Mouse (Mus musculus) kidney, adult 11 months (tissue): ENCODE data around the gene 1110065P20Rik.

Experiments used
- DNase-seq: peaks from one replicate; pipeline ENCODE4 v3.0.0; 2022

1110065P20Rik gene

DNA sequence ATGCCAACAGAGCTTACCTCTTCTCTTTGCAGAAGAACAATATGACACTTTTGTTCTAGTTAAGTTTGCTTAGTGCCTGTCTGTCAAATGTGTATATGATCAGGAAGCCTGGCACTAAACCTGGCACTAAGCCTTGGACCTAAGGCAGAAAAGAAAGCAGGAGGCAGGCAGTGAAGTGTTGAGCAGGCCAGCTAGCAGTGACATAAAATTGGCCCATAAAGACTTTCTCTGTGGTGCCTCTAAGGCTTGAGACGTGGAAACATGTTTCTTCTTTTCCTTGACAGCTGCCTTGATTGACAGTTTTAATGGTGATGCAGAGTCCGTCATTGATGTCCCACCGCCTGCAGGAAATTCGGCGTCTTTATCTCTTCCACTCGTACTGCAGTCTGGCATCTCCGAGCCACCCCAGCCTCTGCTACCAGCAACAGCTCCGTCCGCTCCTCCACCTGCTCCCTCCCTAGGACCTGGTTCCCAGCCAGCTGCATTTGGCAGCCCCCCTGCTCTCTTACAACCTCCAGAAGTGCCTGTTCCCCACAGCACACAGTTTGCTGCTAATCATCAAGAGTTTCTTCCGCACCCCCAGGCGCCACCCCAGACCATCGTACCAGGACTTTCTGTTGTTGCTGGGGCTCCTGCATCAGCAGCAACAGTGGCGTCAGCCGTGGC lies 12.8 kb downstream of the 1110065P20Rik start:
- DNase-seq: no peak

DNA sequence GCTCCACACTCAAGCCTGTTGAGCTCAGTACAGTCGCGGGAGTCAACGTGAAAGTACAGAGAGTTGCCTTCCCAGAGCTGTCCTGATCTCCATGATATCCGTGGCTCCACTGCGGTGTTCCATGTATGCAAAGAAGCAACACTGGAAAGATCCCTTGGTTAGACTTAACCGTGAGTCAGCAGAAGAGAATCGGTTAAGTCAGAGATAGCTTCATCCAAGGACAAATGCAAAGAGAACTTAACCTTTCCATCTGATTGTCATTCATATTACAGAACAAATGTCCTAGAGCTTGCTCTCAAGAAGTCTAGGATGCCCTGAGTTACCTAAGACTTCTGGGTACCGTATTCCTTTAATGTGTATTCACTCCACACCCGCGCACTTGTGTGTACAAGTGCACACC lies 18.2 kb downstream of the 1110065P20Rik start:
- no peak for DNase-seq

DNA sequence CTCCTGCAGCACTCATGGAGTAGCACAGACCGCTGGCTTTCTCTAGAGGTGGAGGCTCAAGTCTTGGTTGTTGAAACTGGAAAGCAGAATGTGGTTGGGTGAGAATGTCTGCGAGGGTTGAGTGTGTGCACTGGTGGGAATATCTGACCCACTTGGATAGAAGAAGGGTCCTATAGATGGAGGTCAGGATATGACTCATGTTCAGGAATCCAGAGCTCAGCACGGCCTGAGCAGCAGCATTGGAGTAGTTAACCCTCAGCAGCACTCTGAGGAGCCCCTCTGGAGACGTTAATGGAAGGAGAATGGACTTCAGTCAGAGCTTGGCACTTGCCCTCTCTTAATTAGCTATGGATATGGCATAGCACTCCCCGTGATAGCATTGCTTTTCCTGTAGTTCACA lies 21.3 kb downstream of the 1110065P20Rik start:
- DNase-seq: no peak

- DNase-seq: no peak
Observed at GRCm38 (mm10) chr4:124825371-124825965, 25.5 kb downstream of the 1110065P20Rik start.

- no peak for DNase-seq
Observed at GRCm38 (mm10) chr4:124824967-124825366, 26.0 kb downstream of the 1110065P20Rik start.

DNA sequence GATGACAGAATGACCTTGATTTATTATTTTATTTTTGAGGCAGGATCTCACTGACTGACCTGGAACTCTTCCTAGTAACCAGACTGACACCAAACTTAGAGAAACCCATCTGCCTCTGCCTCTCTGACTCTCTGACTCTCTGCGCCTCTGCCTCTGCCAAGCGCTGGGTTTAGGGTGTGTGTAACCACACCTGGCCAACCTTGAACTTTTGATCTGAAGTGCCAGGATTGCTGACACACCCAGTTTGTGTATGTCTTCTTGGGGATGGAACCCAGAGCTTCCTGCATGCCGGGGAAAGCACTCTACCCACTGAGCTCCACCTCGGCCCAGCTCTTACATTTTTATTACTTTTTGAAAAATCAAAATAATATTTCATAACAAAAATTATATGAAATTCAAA lies 32.2 kb downstream of the 1110065P20Rik start:
- DNase-seq: no peak

DNA sequence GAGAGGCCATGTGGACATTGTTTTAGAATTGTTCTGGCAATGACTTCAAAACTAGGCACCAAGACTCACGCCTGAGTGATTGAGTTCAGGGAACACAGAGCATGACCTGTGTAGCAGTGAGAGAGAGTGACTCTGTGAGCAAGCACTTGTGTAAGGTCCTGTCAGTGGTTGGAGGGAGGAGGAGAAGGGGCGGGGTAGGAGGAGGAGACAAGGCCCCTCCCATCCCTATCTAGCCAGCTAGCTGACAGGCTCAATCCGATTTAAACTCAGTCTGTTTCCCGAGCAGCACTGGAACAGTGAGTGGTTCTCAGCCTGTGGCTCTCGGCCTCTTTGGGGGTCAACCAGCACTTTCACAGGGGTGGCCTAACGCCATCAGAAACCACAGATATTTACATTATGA lies 33.2 kb downstream of the 1110065P20Rik start:
- DNase-seq: peak; percentile 81

- DNase-seq: no peak
Observed at GRCm38 (mm10) chr4:124815901-124816300, 35.1 kb downstream of the 1110065P20Rik start.

GRCm38 (mm10) chr4:124811347-124811975 lies 39.5 kb downstream of the 1110065P20Rik start:
- DNase-seq: no peak

GRCm38 (mm10) chr4:124810056-124810455 lies 40.9 kb downstream of the 1110065P20Rik start:
- DNase-seq: no peak

GRCm38 (mm10) chr4:124809136-124809883 lies 41.7 kb downstream of the 1110065P20Rik start:
- DNase-seq: peak; percentile 41

GRCm38 (mm10) chr4:124808511-124808910 lies 42.5 kb downstream of the 1110065P20Rik start:
- no peak for DNase-seq

DNA sequence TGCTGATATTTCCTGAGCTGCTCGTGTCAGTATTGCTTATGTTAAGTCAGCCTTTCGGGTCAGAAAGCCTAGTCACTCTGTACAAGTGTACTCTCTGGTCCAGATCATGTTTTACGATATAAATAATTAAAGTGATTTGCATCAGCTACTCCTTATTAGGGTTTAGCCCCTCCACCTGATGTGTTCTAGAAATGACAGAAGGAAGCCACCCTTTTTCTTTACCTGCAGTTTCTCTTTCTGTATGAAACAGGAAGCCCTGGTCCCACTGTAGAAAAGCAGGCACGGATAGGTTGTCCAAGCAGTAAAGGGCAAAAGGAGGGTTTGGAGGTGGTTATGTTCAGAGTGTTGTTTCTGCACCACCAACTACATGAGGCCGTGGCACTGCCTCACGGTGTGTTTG lies 47.6 kb downstream of the 1110065P20Rik start:
- no peak for DNase-seq

GRCm38 (mm10) chr4:124802309-124803260 lies 48.4 kb downstream of the 1110065P20Rik start:
- peak; percentile 96 for DNase-seq

DNA sequence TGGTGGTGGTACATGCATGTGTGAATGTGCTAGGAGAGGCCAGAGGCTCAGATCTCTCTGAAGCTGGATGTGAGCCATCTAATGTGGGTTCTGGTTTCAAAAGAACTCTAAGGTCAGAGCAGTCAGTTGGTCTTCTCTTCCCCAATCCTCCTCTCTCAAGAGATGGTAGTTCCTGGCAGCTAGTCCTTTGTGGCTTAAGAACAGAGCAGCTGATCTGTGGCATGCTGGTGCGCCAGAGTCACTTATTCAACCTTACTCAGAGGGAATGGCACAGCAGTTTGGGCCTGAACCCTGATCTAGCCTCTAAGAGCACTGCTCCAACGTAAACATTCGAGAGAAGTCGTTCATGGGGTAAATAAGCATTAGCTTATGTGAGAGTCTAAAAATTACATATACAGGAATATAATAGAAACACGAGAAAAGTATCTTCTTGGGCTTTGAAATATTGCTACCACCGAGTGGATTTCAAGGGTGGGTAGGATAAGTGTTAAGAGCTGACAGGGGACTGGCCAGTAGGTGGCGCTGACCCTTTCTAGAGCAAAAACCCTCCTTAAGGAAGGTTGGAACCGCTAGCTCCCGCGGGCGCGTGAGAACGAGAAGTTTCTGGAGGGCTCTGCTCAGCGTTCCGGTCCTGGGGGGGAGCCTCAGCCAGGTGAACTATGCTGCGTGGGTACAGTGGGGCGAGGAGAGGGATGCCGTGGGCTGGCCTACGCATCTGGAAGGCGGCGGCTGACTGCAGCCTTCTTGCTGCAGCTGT lies 49.3 kb downstream of the 1110065P20Rik start, which contains the start of gene Mtf1:
Gene Mtf1, plus strand, starts transcription at position 553 of the 757 bp plus-strand sequence.
- DNase-seq: peak; percentile 78
